Mouse (Mus musculus) forebrain, embryonic 14.5 days (tissue): ENCODE measurements around the gene Ddx6. TPM values are rescaled to one million over a fixed set of nuclear protein-coding genes. Genes with fewer than 3 reads are reported as not detected.

Experiments used
- ATAC-seq: fragments of 200-750 bp; cut with Nextera tagmentation; 2 replicates; pipeline ENCODE4 v1.8.0; 2017; ENCODE audit warnings: mild to moderate bottlenecking, moderate library complexity
- DNase-seq: peaks from one replicate; pipeline ENCODE4 v3.0.0-alpha.2; 2015; ENCODE audit warnings: low spot score
- H3K27ac ChIP-seq: fragments of 300-500 bp; sonication (generic); 2 replicates; pipeline ENCODE4 v1.5.1; 2014; ENCODE audit warnings: low read depth, mild to moderate bottlenecking, control low read depth, low read length, moderate library complexity
- H3K27me3 ChIP-seq: fragments of 300-500 bp; sonication (generic); replicated peaks from 2 replicates; pipeline ENCODE4 v1.6.1; 2014; ENCODE audit warnings: low read length, control low read depth, mixed read lengths; ENCODE audit not compliant: control insufficient read depth, insufficient read depth
- H3K36me3 ChIP-seq: fragments of 300-500 bp; sonication (generic); 2 replicates; pipeline ENCODE4 v1.6.1; 2014; ENCODE audit warnings: low read length, control low read depth; ENCODE audit not compliant: control insufficient read depth, insufficient read depth
- H3K4me1 ChIP-seq: fragments of 300-500 bp; sonication (generic); 2 replicates; pipeline ENCODE4 v1.6.1; 2014; ENCODE audit warnings: antibody characterized with exemption, low read length, control low read depth; ENCODE audit not compliant: control insufficient read depth, insufficient read depth
- H3K4me2 ChIP-seq: fragments of 300-500 bp; sonication (generic); 2 replicates; pipeline ENCODE4 v1.6.1; 2014; ENCODE audit warnings: mild to moderate bottlenecking, control low read depth, low read length
- H3K4me3 ChIP-seq: fragments of 300-500 bp; sonication (generic); 2 replicates; pipeline ENCODE4 v1.5.1; 2014; ENCODE audit warnings: low read depth, low read length, control low read depth
- H3K9ac ChIP-seq: fragments of 300-500 bp; sonication (generic); 2 replicates; pipeline ENCODE4 v1.6.1; 2014; ENCODE audit warnings: mild to moderate bottlenecking, low read length, control low read depth, moderate library complexity
- H3K9me3 ChIP-seq: fragments of 300-500 bp; sonication (generic); replicated peaks from 2 replicates; pipeline ENCODE4 v1.6.1; 2016; ENCODE audit warnings: low read length, control low read depth, mixed read lengths; ENCODE audit not compliant: control insufficient read depth
- WGBS: fragments of 180-500 bp; shearing (Covaris S2); extraction: QIAGEN DNeasy Blood & Tissue Kit; methylation state at CpG from one replicate; pipeline ENCODE4 v1.1.7; 2014; 5-methylcytosine and 5-hydroxymethylcytosine counted together
- polyA plus RNA-seq: library from polyadenylated mRNA; unstranded; fragments of >200 nt; fragmentation: Nextera tagmentation; extraction: Ambion mirVana; gene quantifications from 2 replicates; pipeline ENCODE4 v1.2.1, GENCODE M21; 2014

Ddx6 gene
- polyA plus RNA-seq, 1 experiment from 2014 or later: 21.1 TPM

DNA sequence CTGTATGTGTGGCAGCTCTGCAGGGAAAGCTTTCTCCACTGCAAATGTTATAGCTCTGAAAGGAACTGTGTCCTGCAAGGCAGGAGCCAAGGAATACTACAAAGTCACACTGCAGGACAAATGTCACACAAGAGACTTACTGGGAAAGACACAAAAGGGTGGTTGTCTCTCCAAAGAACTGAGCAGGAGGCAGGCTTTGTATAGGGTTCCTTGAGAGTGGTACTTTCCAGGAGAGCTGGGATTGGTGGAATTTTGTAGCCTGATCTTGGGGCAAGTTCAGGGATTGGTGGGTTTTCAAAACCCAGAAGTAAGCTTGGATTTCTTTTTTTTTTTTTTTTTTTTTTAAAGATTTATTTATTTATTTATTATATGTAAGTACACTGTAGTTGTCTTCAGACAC, 15.6 kb upstream of the Ddx6 start:
- Histone ChIP-seq H3K36me3 (no peaks in the 10 kb centered on the region), H3K4me2 (no peak overlapping the region), H3K9me3 (no peaks in the 10 kb centered on the region), H3K27me3 (no peaks in the 10 kb centered on the region), H3K4me3 (no peak overlapping the region), H3K9ac (no peak overlapping the region), H3K4me1 (no peaks in the 10 kb centered on the region), H3K27ac (no peak overlapping the region)
- ATAC-seq (no peak), DNase-seq (no peak)

DNA sequence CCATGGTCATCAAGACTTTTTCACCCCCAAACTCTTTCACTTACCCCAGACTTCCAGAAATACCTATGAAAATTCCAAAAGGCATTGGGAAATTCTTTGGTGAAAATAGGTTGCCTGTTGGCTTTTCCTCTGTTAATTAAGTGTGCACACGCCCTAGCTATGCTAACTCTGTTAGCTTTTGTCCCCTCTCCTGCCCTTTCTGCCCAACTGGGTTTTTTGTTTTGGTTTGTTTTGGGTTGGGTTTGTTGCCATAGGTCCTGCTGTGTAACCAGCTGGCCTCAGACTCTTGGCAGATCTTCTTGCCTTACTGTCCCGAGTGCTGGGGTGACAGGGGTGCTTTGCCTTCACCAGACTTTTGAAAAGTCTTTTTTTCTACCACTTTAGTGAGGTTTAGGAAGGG, 13.7 kb upstream of the Ddx6 start:
- Histone ChIP-seq H3K9ac (no peak overlapping the region), H3K4me3 (no peak overlapping the region), H3K4me2 (no peak overlapping the region), H3K9me3 (no peaks in the 10 kb centered on the region), H3K36me3 (no peaks in the 10 kb centered on the region), H3K27me3 (no peaks in the 10 kb centered on the region), H3K27ac (no peak overlapping the region), H3K4me1 (no peaks in the 10 kb centered on the region)
- DNase-seq: no peak
- WGBS: 6% methylated on average over 2 of the region's 2 CpGs
- no peak for ATAC-seq

DNA sequence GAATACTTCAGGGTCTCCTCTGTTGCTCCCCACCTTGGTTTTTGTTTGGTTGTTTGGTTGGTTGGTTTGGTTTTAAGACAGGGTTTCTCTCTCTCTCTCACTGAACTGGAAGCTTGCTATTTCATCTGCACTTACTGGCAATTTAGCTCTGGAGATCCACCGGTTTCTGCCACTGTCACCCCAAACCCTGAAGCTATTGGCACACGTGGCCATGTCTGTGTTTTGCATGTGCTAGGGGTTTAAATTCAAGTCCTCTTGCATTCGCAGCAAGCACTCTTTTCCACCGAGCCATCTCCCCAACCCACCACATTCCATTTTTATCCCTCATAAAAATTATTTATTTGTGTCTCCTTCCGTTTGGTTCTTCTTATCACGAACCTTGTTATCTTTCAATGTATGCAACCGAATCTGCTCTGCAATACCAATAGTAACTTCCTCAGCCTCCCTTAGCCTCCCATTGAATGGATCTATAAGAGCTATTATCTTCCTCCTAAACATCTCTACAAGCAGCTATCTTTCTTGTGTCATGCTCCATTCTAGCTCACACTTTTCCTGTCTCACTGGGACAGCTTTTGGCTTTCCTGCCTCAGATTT, 13.0 kb upstream of the Ddx6 start:
- Histone ChIP-seq H3K27me3 (no peaks in the 10 kb centered on the region), H3K9ac (no peak overlapping the region), H3K4me1 (no peaks in the 10 kb centered on the region), H3K9me3 (no peaks in the 10 kb centered on the region), H3K4me3 (no peak overlapping the region), H3K27ac (no peak overlapping the region), H3K4me2 (no peak overlapping the region), H3K36me3 (no peaks in the 10 kb centered on the region)
- no peak for ATAC-seq
- DNase-seq: no peak
- WGBS: 90% methylated on average over 7 of the region's 7 CpGs

DNA sequence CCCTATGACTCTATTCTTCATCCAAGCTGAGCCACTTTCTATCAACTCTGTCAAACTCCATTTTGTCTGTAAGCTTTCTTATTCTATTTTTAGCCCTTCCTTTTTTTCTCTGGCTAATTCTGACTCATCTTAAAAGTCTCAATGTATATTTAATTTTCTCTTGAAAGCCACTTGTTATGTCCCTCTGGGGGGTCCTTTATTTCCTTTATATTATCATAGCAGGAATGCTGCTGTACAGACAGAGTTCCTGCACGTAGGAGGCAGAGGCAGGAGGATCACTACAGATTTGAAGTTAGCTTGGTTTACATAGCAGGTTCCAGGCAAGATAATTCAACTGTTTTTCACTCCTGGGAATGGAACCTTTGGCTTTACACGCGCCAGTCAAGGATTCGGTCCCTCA, 11.5 kb upstream of the Ddx6 start:
- Histone ChIP-seq H3K9me3 (no peaks in the 10 kb centered on the region), H3K4me3 (no peak overlapping the region), H3K27ac (no peak overlapping the region), H3K36me3 (no peaks in the 10 kb centered on the region), H3K27me3 (no peaks in the 10 kb centered on the region), H3K9ac (no peak overlapping the region), H3K4me2 (no peak overlapping the region), H3K4me1 (no peaks in the 10 kb centered on the region)
- ATAC-seq (no peak), DNase-seq (no peak)
- WGBS: 80% methylated on average over 4 of the region's 4 CpGs

DNA sequence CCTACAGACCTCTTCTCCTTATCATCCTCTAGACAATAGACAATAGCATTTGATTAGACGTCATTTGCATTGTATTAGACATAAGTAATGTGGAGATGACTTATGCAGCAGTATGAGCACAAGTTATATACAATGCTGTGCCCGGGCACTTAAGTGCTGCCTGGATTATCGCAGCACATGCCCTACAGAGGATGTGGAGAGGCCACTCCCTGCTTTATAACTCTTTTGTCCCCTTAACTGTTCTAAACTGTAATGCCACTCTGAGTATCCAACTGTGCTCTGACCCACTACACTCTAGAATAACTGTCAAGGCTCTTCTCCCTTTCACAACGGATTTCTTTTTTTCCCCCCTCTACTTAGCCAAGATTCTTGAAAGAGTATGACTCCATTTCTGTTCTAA, 10.8 kb upstream of the Ddx6 start:
- ATAC-seq (no peak), DNase-seq (no peak)
- H3K36me3 ChIP-seq: no peaks in the 10 kb centered on the region
- H3K9me3 ChIP-seq: no peaks in the 10 kb centered on the region
- H3K4me2 ChIP-seq: no peak overlapping the region
- no peak overlapping the region for H3K4me3 ChIP-seq
- peaks cover 2% of the 10 kb centered on the region for H3K4me1 ChIP-seq
- no peaks in the 10 kb centered on the region for H3K27me3 ChIP-seq
- H3K27ac ChIP-seq: no peak overlapping the region
- WGBS: 83% methylated on average over 4 of the region's 4 CpGs
- no peak overlapping the region for H3K9ac ChIP-seq

DNA sequence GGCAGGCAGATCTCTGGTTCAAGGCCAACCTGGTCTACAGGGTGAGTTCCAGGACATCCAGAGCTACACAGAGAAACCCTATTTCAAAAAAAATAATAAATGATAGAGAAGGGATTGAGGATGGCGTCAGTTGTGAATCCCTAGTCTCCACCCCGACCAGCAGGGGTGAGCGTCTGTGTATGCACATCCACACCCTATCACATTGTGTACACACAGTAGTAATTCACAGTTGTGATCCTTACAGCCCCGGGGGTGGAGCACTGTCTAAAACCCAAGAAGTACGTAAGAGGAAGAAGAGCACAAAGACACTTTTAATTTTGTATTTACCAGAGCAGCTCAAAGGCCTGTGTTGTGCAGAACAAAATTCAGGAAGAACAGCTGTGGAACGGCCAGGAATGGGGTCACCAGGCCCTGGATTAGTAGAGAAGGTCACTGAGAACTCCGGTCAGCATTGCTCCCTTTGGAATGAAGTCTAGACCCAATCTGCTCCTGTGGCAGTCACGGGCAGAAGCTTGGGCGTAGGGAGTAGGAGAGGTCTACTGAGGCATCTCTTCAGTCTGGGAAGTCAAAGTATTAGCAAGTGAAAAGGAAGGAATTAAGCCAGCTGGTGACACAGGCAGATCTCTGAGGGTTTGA, 9.7 kb upstream of the Ddx6 start:
- H3K9ac ChIP-seq: no peak overlapping the region
- WGBS: 84% methylated on average over 9 of the region's 9 CpGs

DNA sequence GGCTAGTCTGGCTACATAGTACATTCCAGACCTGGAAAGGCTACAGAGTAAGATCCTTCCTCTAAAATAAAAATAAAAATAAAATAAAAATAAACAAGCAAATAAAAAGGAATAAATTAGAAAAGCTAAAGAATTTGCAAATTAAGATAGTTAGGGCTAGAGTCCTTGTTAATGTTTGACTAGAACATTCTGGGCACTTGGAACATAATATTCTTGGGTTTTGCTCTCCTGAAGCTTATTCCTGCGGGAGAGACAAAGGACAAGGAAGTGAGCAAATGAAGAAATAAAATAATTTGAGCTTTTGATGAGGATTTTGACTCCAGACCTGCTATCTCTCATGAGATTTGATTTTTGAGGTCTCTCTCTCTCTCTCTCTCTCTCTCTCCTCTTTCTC, 9.2 kb upstream of the Ddx6 start:
- Histone ChIP-seq H3K9ac (no peak overlapping the region), H3K36me3 (no peaks in the 10 kb centered on the region), H3K4me3 (no peak overlapping the region), H3K27me3 (no peaks in the 10 kb centered on the region), H3K4me2 (no peak overlapping the region), H3K9me3 (no peaks in the 10 kb centered on the region), H3K27ac (no peak overlapping the region), H3K4me1 (peaks cover 9% of the 10 kb centered on the region)
- 82% methylated on average over 1 of the region's 1 CpGs for WGBS
- DNase-seq (no peak), ATAC-seq (no peak)

More for the DNA sequence above, 9.7 kb upstream of the Ddx6 start:
- Histone ChIP-seq H3K27me3 (no peaks in the 10 kb centered on the region), H3K4me2 (no peak overlapping the region), H3K36me3 (no peaks in the 10 kb centered on the region), H3K27ac (no peak overlapping the region), H3K9me3 (no peaks in the 10 kb centered on the region), H3K4me3 (no peak overlapping the region), H3K4me1 (peaks cover 9% of the 10 kb centered on the region)
- ATAC-seq: no peak
- no peak for DNase-seq

DNA sequence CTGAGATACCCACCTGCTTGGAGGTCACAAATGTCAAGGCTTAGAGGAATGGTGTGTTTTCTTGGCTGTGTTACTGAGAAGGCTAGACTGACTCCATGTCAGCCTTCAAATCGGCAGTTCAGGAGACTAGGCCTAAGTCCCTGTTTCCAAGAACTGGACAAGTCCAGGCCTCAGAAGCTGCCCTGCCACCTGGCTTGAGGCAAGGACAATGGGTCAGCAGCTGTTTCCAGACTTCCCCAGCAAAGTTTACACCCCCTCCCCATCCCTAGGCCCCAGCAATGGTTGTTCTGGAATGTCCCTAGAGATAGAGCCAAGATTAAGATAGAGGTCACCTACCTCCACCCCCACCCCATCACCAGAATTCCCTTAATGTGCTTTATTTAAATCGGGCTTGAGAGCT, 7.0 kb upstream of the Ddx6 start:
- no peak for DNase-seq
- no peaks in the 10 kb centered on the region for H3K36me3 ChIP-seq
- 94% methylated on average over 2 of the region's 2 CpGs for WGBS
- H3K4me2 ChIP-seq: no peak overlapping the region
- H3K4me1 ChIP-seq: peaks cover 9% of the 10 kb centered on the region
- no peak overlapping the region for H3K27ac ChIP-seq
- H3K9ac ChIP-seq: no peak overlapping the region
- ATAC-seq: no peak
- no peaks in the 10 kb centered on the region for H3K9me3 ChIP-seq
- H3K4me3 ChIP-seq: no peak overlapping the region
- no peaks in the 10 kb centered on the region for H3K27me3 ChIP-seq

DNA sequence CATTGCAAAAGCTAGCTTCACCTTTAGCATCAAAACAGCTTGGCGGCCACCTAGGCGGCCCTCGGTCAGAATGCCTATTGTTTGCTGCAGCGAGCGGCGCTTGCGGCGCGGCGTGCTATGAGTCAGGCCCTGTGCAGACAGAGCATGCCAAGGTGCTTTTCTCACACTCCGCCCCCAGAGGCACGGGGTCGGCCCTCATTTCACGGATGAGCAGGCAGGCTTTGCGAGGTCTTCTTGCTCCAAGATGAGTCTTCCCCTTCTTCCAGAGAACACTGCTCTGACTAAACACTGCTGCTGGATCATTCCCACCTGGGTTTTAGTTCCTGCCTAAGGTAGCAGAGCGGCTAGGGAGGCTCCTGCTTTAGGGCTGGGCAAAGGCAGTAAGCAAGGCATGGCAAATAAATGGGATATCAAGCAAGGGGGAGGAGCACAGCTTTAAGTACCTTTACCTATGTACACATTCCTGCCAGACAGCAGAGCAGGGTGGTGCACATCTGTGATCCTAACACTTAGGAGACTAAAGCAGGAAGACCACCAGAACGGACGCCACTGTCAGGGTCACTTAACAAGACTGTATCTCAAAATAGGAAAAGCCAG, 5.7 kb upstream of the Ddx6 start:
- Histone ChIP-seq H3K4me2 (peak overlapping the region; percentile 38), H3K36me3 (no peaks in the 10 kb centered on the region), H3K27ac (no peak overlapping the region; the same call in 1 of the 2 replicates), H3K9me3 (no peaks in the 10 kb centered on the region), H3K4me3 (peak overlapping the region; percentile 4; the same call in 1 of the 2 replicates), H3K27me3 (no peaks in the 10 kb centered on the region), H3K9ac (peak overlapping the region; percentile 9; the same call in 1 of the 2 replicates), H3K4me1 (peaks cover 13% of the 10 kb centered on the region)
- no peak for ATAC-seq
- WGBS: 4% methylated on average over 18 of the region's 18 CpGs
- DNase-seq: peak; percentile 56
